Mouse (Mus musculus) liver, embryonic 14.5 days (tissue): ENCODE data around the gene Slc35b1. TPM values are rescaled to one million over a fixed set of nuclear protein-coding genes. Genes with fewer than 3 reads are reported as not detected.
"Not testable (repeated sequence)": the region's sequence is repeated elsewhere in the genome, so short reads cannot be mapped to it uniquely, and the experiment has no call there.

Experiments used
- ATAC-seq: fragments of 200-750 bp; cut with Nextera tagmentation; 2 replicates; pipeline ENCODE4 v1.8.0; 2017; ENCODE audit warnings: moderate number of reproducible peaks, mild to moderate bottlenecking, moderate library complexity; ENCODE audit not compliant: insufficient read depth
- DNase-seq, 3 experiments: peaks; one replicate each; pipeline ENCODE4 v3.0.0-alpha.2; 2012 to 2013; ENCODE audit warnings: low read depth in 3 of 3, low spot score in 3 of 3
- H3K27ac ChIP-seq: fragments of 300-500 bp; sonication (generic); 2 replicates; pipeline ENCODE4 v1.5.1; 2014; ENCODE audit warnings: moderate library complexity, mild to moderate bottlenecking, control low read depth, inconsistent platforms
- H3K27me3 ChIP-seq: fragments of 300-500 bp; sonication (generic); 2 replicates; pipeline ENCODE4 v1.6.1; 2014; ENCODE audit warnings: mild to moderate bottlenecking, low read length, moderate library complexity; ENCODE audit not compliant: control insufficient read depth, insufficient read depth
- H3K36me3 ChIP-seq: fragments of 300-500 bp; sonication (generic); replicated peaks from 2 replicates; pipeline ENCODE4 v1.6.1; 2014; ENCODE audit warnings: low read depth; ENCODE audit not compliant: control insufficient read depth, insufficient read depth
- H3K4me1 ChIP-seq, 2 experiments: fragments of 200-500 bp in 1 of 2; fragments of 300-500 bp in 1 of 2; sonication (generic) in 1 of 2; replicated peaks; 2 replicates each; pipeline ENCODE4 v1.6.1; 2012 to 2014; ENCODE audit warnings: antibody characterized with exemption in 1 of 2, inconsistent platforms in 1 of 2, low read length in 1 of 2; ENCODE audit not compliant: control insufficient read depth in 2 of 2, insufficient read depth in 2 of 2
- H3K4me2 ChIP-seq: fragments of 300-500 bp; sonication (generic); 2 replicates; pipeline ENCODE4 v1.6.1; 2014; ENCODE audit warnings: low read depth, mild to moderate bottlenecking, control low read depth, moderate library complexity
- H3K4me3 ChIP-seq, 2 experiments: fragments of 200-500 bp in 1 of 2; fragments of 300-500 bp in 1 of 2; sonication (generic) in 1 of 2; 2 replicates each; pipeline ENCODE4 v1.5.1; 2012 to 2014; ENCODE audit warnings: low read depth in 2 of 2, low read length in 2 of 2, mild to moderate bottlenecking in 2 of 2, control low read depth in 1 of 2, inconsistent platforms in 1 of 2, moderate library complexity in 1 of 2; ENCODE audit not compliant: insufficient read depth in 1 of 2
- H3K9ac ChIP-seq: fragments of 300-500 bp; sonication (generic); replicated peaks from 2 replicates; pipeline ENCODE4 v1.6.1; 2014; ENCODE audit warnings: mild to moderate bottlenecking, control low read depth, moderate library complexity
- H3K9me3 ChIP-seq: fragments of 300-500 bp; sonication (generic); 2 replicates; pipeline ENCODE4 v1.6.1; 2016; ENCODE audit warnings: low read length, mixed read lengths; ENCODE audit not compliant: control insufficient read depth
- CTCF ChIP-seq: IDR thresholded peaks from 2 replicates; pipeline ENCODE4 v1.5.1; 2016; ENCODE audit warnings: antibody characterized with exemption, low read depth, control low read depth
- EP300 ChIP-seq: IDR thresholded peaks from 2 replicates; pipeline ENCODE4 v1.6.1; 2016; ENCODE audit warnings: antibody characterized with exemption, low read depth
- WGBS: fragments of 180-500 bp; shearing (Covaris S2); extraction: QIAGEN DNeasy Blood & Tissue Kit; methylation state at CpG from one replicate; pipeline ENCODE4 v1.1.7; 2014; ENCODE audit not compliant: insufficient replicate concordance; 5-methylcytosine and 5-hydroxymethylcytosine counted together
- polyA plus RNA-seq, 2 experiments: library from polyadenylated mRNA; depleted of rRNA in 1 of 2; stranded (reverse) in 1 of 2; unstranded in 1 of 2; fragments of >200 nt; fragmentation: Nextera tagmentation in 1 of 2; extraction: Ambion mirVana in 1 of 2; gene quantifications; 2 replicates each; pipeline versions ENCODE4 v1.2.1 to v1.2.3; 2012 to 2014

Gene Slc35b1
- polyA plus RNA-seq, 2 experiments, result 24.6 to 44.9 TPM

DNA sequence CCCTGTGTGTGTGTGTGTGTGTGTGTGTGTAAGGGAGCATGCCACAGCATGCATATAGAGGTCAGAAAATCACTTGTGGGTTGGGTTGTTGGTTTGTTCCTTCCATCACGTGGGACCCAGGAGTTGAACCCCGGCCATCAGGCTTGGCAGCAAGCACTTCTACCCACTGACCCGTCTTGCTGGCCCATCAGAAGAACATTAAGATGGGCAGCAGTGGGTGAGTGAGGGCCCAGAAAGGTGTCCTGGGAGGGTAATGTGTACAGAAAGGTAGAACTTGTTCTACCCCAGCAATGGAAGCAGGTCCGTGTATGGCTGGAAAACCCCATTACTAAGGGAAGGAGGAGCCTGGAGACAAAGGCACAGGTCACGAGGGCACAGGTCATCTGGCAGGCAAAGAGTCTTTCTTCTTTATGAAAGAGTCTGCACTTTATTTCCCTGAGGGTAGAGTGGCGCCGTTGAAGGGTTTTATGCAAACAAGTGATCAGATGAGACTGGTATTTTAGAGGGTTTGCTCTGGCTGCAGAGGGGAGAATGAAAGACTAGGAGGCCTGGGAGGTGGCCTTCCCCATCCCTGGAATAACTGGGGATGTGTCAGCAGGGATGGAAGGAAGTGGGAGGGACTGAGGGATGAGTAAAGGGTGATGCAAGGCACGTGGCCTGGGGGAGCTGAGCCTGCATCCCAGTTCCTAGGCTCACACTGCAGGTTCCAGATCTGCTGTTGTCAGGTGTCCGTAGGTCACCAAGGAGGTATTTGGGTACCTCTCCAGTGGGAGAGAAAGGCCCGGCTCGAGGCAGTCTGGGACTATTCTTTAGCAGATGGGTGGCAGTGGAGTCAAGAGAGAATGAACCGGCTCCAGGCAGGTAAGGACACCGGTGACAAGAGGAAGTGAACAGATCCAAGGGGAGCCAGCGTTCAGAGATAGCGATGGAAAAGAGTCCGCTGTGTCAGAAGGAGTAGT is 19.2 kb downstream of the Slc35b1 start:
- no peaks in the 10 kb centered on the region for H3K36me3 ChIP-seq
- ATAC-seq, result no peak
- H3K27ac ChIP-seq, result no peak overlapping the region
- H3K27me3 ChIP-seq, result no peaks in the 10 kb centered on the region; the same call in none of the 2 replicates
- no peak overlapping the region for H3K4me3 ChIP-seq
- H3K4me1 ChIP-seq, result no peaks in the 10 kb centered on the region
- H3K4me2 ChIP-seq, result no peak overlapping the region
- DNase-seq, result no peak
- H3K9me3 ChIP-seq, result no peaks in the 10 kb centered on the region
- H3K9ac ChIP-seq, result no peak overlapping the region
- TF ChIP-seq EP300 (no peak), CTCF (no peak)
- WGBS, result 64% methylated on average over 16 of the region's 16 CpGs

DNA sequence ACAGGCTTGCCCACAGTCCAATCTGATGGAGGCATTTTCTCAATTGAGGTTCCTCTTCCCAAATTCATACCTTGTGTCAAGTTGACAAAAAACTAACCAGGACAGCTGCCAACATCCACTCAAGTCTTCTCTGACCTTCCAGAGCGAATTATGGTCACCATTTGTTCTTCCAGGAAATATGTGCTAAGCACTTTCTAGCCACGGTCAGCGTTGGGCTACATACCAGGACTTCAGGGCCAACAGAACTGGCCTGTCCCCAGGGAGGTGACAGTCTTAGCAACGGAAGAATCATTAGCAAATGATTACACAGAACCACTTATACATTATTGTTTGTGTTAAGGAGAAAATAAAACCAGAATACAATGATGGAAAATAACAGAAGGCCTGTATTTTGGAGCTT is 21.3 kb downstream of the Slc35b1 start:
- 63% methylated on average over 4 of the region's 4 CpGs for WGBS
- Histone ChIP-seq H3K4me1 (no peaks in the 10 kb centered on the region), H3K4me3 (no peak overlapping the region), H3K4me2 (no peak overlapping the region), H3K36me3 (no peaks in the 10 kb centered on the region), H3K9ac (no peak overlapping the region), H3K9me3 (no peaks in the 10 kb centered on the region), H3K27me3 (no peaks in the 10 kb centered on the region; the same call in 1 of the 2 replicates), H3K27ac (no peak overlapping the region)
- DNase-seq (no peak), ATAC-seq (no peak)
- TF ChIP-seq EP300 (no peak), CTCF (no peak)

DNA sequence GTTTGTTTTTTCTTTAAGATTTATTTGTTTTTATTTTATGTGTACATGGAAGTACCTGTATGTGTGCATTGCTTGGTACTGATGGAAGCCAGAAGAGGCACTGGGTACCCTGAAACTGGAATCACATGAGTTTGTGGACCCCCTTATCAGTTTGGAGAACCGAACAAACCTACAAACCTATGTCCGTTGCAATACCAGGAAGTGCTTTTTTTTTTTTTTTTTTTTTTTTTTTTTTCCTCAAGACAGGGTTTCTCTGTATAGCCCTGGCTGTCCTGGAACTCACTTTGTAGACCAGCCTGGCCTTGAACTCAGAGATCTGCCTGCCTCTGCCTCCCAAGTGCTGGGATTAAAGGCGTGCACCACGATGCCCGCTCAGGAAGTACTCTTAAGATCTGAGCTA is 21.9 kb downstream of the Slc35b1 start:
- H3K4me2 ChIP-seq, ATAC-seq, DNase-seq, H3K27me3 ChIP-seq, H3K4me1 ChIP-seq, H3K9me3 ChIP-seq, H3K36me3 ChIP-seq, H3K27ac ChIP-seq, H3K9ac ChIP-seq, H3K4me3 ChIP-seq: not testable (repeated sequence)
- 62% methylated on average over 5 of the region's 5 CpGs for WGBS

DNA sequence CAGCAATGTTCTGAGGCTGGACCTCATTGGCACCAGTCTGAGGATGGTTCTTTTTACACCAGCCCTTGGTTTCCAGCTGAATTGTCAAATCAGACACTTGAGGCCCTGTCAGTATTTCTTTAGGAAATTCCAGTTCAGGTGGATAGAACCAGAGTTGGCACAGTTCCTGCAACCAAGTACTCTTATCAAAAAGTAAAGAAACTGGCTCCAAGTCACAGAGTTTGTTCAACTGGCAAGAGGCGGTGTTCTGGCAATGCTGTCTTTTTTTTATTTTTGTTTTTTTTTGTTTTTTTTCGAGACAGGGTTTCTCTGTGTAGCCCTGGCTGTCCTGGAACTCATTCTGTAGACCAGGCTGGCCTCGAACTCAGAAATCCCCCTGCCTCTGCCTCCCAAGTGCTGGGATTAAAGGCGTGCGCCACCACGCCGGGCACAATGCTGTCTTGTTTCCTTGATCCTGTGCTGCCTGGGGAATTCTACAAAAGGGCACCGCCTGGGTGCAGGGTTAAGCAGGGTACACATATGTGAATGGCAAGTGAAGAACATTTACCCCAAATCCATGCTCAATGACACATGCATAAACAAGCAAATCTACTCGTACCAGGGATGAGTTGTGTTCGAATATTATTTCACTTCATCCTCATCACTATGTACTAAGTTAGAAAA is 25.1 kb downstream of the Slc35b1 start:
- Histone ChIP-seq H3K4me3 (no peak overlapping the region), H3K4me1 (peaks cover 0 to 5% of the 10 kb centered on the region in 2 experiments; a peak in 2 of 4 replicates), H3K4me2 (no peak overlapping the region), H3K9me3 (no peaks in the 10 kb centered on the region), H3K36me3 (no peaks in the 10 kb centered on the region), H3K27me3 (no peaks in the 10 kb centered on the region; the same call in 1 of the 2 replicates), H3K27ac (no peak overlapping the region), H3K9ac (no peak overlapping the region)
- ATAC-seq, result no peak
- TF ChIP-seq EP300 (no peak), CTCF (no peak)
- 64% methylated on average over 10 of the region's 10 CpGs for WGBS
- no peak for DNase-seq

DNA sequence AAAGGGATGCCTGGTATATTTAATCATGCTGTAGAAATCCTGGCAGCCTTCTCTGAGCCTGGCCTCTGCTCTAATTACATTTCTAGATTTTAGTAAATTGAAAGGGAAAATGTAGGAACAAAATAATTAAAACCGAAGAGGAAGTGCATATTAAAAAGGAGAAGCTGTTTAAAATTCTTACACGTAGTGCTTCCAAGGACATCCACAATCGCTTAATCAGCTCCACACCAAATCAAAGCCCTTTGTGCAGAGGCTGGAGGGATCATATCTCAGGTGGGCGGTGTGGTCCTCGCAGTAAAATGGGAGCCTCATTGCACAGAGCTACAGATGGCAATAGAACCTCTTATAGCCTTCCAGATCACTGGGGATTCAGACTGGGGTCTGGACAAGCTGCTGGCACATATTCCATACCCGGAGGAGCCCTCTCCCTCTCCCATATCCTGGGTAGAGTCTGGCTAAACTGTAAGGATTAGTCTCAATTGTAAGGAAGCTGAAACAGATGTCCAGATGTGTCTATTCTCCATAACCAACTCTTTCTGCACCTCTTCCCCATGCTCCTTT is 27.0 kb downstream of the Slc35b1 start:
- ATAC-seq (no peak), DNase-seq (no peak)
- 55% methylated on average over 6 of the region's 6 CpGs for WGBS
- TF ChIP-seq CTCF (no peak), EP300 (no peak)
- Histone ChIP-seq H3K27ac (no peak overlapping the region), H3K27me3 (no peaks in the 10 kb centered on the region; the same call in 1 of the 2 replicates), H3K36me3 (no peaks in the 10 kb centered on the region), H3K4me3 (no peak overlapping the region), H3K4me2 (no peak overlapping the region), H3K9me3 (no peaks in the 10 kb centered on the region), H3K4me1 (peaks cover 11 to 14% of the 10 kb centered on the region in 2 experiments), H3K9ac (no peak overlapping the region)
